Mouse (Mus musculus) olfactory bulb, adult 2 months (tissue): Measurements from ENCODE around the gene Phc2.

Experiments used
- CTCF ChIP-seq: fragments of 200-500 bp; IDR thresholded peaks from 2 replicates; pipeline ENCODE4 v1.5.1; 2012; ENCODE audit warnings: low read depth, mild to moderate bottlenecking, low read length, moderate library complexity; ENCODE audit not compliant: insufficient read depth
- POLR2A ChIP-seq: fragments of 200-500 bp; IDR thresholded peaks from 2 replicates; pipeline ENCODE4 v1.6.1; 2012; ENCODE audit warnings: mild to moderate bottlenecking, low read depth, low read length, moderate library complexity; ENCODE audit not compliant: insufficient read depth

- TF ChIP-seq POLR2A, result no peak
- TF ChIP-seq CTCF, result no peak
Observed at GRCm38 (mm10) chr4:128655446-128655845, 944 bp downstream of the Phc2 start.
